Mouse (Mus musculus): Measurements from ENCODE around the gene Col2a1.

The Col2a1 gene

GRCm38 (mm10) chr15:97940088-97940487 is 64.4 kb downstream of the Col2a1 start:
- DNase-seq (ENCODE audit: low read depth, low spot score): no peak
- H3K36me3 ChIP-seq (ENCODE audit: control insufficient read depth, insufficient read depth, low read length, poor library complexity, severe bottlenecking): no peaks in the 10 kb centered on the region
- H3K27me3 ChIP-seq (ENCODE audit: control insufficient read depth, insufficient read depth, low read length, poor library complexity, severe bottlenecking): no peaks in the 10 kb centered on the region

GRCm38 (mm10) chr15:97938580-97938979 is 65.9 kb downstream of the Col2a1 start:
- DNase-seq (ENCODE audit: low read depth, low spot score): no peak
- Histone ChIP-seq H3K36me3 (ENCODE audit: control insufficient read depth, insufficient read depth, low read length, poor library complexity, severe bottlenecking) (no peaks in the 10 kb centered on the region), H3K27me3 (ENCODE audit: control insufficient read depth, insufficient read depth, low read length, poor library complexity, severe bottlenecking) (no peaks in the 10 kb centered on the region)

GRCm38 (mm10) chr15:97932441-97932840 is 72.1 kb downstream of the Col2a1 start:
- Histone ChIP-seq H3K36me3 (ENCODE audit: control insufficient read depth, insufficient read depth, low read length, poor library complexity, severe bottlenecking) (no peaks in the 10 kb centered on the region), H3K27me3 (ENCODE audit: control insufficient read depth, insufficient read depth, low read length, poor library complexity, severe bottlenecking) (no peaks in the 10 kb centered on the region)
- DNase-seq (ENCODE audit: low read depth, low spot score): no peak

DNA sequence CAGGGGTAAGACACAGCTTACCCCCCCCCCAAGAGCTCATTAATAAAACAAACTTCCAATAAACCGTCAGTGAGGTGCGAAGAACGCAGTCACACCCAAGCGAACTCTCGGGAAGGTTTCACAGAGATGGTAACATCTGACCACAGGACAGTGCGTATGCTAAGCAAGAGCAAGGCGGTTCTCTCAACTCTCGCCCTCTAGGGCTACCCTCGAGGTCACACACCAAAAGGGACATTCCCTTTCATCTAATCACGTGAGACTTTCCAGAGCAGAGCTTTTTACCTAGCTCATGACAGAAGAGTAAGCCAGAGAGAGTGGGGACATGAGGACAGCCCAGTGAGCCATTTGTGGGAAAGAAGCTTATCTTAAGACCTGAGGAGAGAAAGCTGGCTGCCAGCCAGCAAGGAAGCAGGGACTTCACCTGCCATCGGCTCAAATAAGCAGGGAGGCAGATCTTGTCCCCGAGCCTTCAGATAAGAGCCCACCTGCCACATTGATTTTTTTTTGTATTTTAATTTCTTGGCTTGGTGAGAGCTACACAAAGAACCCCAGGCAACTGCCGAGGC is 75.2 kb downstream of the Col2a1 start:
- no peaks in the 10 kb centered on the region for H3K36me3 ChIP-seq (ENCODE audit: control insufficient read depth, insufficient read depth, low read length, poor library complexity, severe bottlenecking)
- no peaks in the 10 kb centered on the region for H3K27me3 ChIP-seq (ENCODE audit: control insufficient read depth, insufficient read depth, low read length, poor library complexity, severe bottlenecking)
- DNase-seq (ENCODE audit: low read depth, low spot score): no peak

GRCm38 (mm10) chr15:97927821-97928220 is 76.7 kb downstream of the Col2a1 start:
- no peaks in the 10 kb centered on the region for H3K36me3 ChIP-seq (ENCODE audit: control insufficient read depth, insufficient read depth, low read length, poor library complexity, severe bottlenecking)
- H3K27me3 ChIP-seq (ENCODE audit: control insufficient read depth, insufficient read depth, low read length, poor library complexity, severe bottlenecking): no peaks in the 10 kb centered on the region
- DNase-seq (ENCODE audit: low read depth, low spot score): no peak

- no peaks in the 10 kb centered on the region for H3K27me3 ChIP-seq (ENCODE audit: control insufficient read depth, insufficient read depth, low read length, poor library complexity, severe bottlenecking)
- DNase-seq (ENCODE audit: low read depth, low spot score): no peak
- no peaks in the 10 kb centered on the region for H3K36me3 ChIP-seq (ENCODE audit: control insufficient read depth, insufficient read depth, low read length, poor library complexity, severe bottlenecking)
These were observed 77.5 kb downstream of the Col2a1 start for GRCm38 (mm10) chr15:97927018-97927417.
